Mouse (Mus musculus) forebrain, postnatal 0 days (tissue): ENCODE results near the gene 4933406M09Rik. TPM values are rescaled to one million over a fixed set of nuclear protein-coding genes. Genes with fewer than 3 reads are reported as not detected.
A peak's percentile ranks its signal among the peaks of the same experiment; 100 is the strongest.

Source experiments
- ATAC-seq: fragments of 200-750 bp; cut with Nextera tagmentation; 2 replicates; pipeline ENCODE4 v1.8.0; 2017; ENCODE audit warnings: mild to moderate bottlenecking, moderate library complexity
- DNase-seq: peaks from one replicate; pipeline ENCODE4 v3.0.0-alpha.2; 2015
- H3K27ac ChIP-seq: fragments of 300-500 bp; sonication (generic); 2 replicates; pipeline ENCODE4 v1.5.1; 2014; ENCODE audit warnings: low read depth, mild to moderate bottlenecking, antibody characterized with exemption, low read length, moderate library complexity, mixed read lengths
- H3K27me3 ChIP-seq: fragments of 300-500 bp; sonication (generic); 2 replicates; pipeline ENCODE4 v1.6.1; 2014; ENCODE audit warnings: mild to moderate bottlenecking, low read length, mixed read lengths; ENCODE audit not compliant: insufficient read depth
- H3K36me3 ChIP-seq: fragments of 300-500 bp; sonication (generic); 2 replicates; pipeline ENCODE4 v1.6.1; 2014; ENCODE audit warnings: mild to moderate bottlenecking, moderate library complexity; ENCODE audit not compliant: insufficient read depth
- H3K4me1 ChIP-seq: fragments of 300-500 bp; sonication (generic); 2 replicates; pipeline ENCODE4 v1.6.1; 2014; ENCODE audit warnings: antibody characterized with exemption; ENCODE audit not compliant: insufficient read depth
- H3K4me2 ChIP-seq: fragments of 300-500 bp; sonication (generic); 2 replicates; pipeline ENCODE4 v1.6.1; 2014; ENCODE audit warnings: low read depth, mild to moderate bottlenecking, moderate library complexity
- H3K4me3 ChIP-seq: fragments of 300-500 bp; sonication (generic); 2 replicates; pipeline ENCODE4 v1.5.1; 2014; ENCODE audit warnings: low read depth, low read length, mixed read lengths
- H3K9ac ChIP-seq: fragments of 300-500 bp; sonication (generic); 2 replicates; pipeline ENCODE4 v1.6.1; 2014; ENCODE audit warnings: mild to moderate bottlenecking
- H3K9me3 ChIP-seq: fragments of 300-500 bp; sonication (generic); 2 replicates; pipeline ENCODE4 v1.6.1; 2016; ENCODE audit warnings: low read length
- CTCF ChIP-seq: sonication (generic); IDR thresholded peaks from 2 replicates; pipeline ENCODE4 v1.5.1; 2016; ENCODE audit warnings: antibody characterized with exemption, control low read depth, low read depth
- WGBS: fragments of 180-500 bp; shearing (Covaris S2); extraction: QIAGEN DNeasy Blood & Tissue Kit; methylation state at CpG from one replicate; pipeline ENCODE4 v1.1.7; 2014; 5-methylcytosine and 5-hydroxymethylcytosine counted together
- polyA plus RNA-seq: library from polyadenylated mRNA; unstranded; fragments of >200 nt; fragmentation: Nextera tagmentation; extraction: Ambion mirVana; gene quantifications from 2 replicates; pipeline ENCODE4 v1.2.1, GENCODE M21; 2015
- total RNA-seq: library from RNA; depleted of rRNA; stranded (reverse); fragments of >200 nt; gene quantifications from 2 replicates; pipeline ENCODE4 v1.2.3, GENCODE M21; 2014

4933406M09Rik gene
- total and polyA plus RNA-seq, 2 experiments from 2014 or later = not detected

DNA sequence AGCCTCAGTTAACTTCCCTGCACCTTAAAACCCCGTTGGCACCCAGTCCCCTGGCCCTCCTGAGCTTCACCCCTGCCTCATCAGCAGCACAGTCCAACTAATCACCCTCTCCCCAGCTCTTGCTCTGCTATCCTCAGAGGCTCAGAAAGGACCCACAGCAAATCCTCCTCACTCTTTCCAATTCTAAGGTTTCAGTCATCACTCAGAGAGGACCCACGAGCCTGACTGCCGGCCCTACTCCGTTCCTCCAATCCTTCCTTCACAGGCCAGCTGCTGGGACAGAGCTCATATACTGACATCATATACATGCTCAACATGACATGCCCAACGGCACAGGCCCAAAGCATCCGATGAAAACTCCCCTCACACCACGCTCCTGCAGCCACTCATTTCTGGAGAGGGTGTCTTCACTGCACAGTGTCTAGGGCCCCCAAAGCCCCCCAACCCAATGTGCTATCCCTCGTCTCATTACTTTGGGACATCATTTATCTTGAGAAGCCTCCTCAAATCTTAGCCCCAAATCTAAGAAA, 42.9 kb upstream of the 4933406M09Rik start:
- H3K9ac ChIP-seq = peak overlapping the region; percentile 35; the same call in 1 of the 2 replicates
- DNase-seq (no peak), ATAC-seq (no peak)
- peak overlapping the region; percentile 54; the same call in 1 of the 2 replicates for H3K4me3 ChIP-seq
- 68% methylated on average over 8 of the region's 8 CpGs for WGBS
- no peak for TF ChIP-seq CTCF
- H3K36me3 ChIP-seq = peaks cover 11% of the 10 kb centered on the region
- H3K27ac ChIP-seq = no peak overlapping the region
- H3K27me3 ChIP-seq = no peaks in the 10 kb centered on the region
- no peaks in the 10 kb centered on the region for H3K9me3 ChIP-seq
- H3K4me2 ChIP-seq = peak overlapping the region; percentile 74
- H3K4me1 ChIP-seq = no peaks in the 10 kb centered on the region

DNA sequence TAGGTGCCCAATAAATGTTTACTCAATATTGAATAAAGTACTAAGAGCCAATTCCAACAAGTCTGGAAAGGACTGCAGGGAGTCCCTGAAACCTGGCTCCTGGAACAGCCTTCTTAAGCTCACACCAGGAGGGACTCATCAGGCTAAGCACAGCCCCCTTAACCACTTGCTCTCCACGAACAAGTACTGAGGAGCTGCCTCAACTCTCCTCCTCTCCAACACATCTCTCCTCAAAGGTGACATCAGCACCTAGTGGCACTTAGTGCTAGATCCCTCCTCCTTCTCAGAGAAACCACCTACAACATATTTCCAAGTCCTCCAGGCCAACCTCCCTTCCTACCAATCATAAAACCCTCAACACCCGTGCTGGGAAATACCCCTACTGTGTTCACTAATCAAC, 42.2 kb upstream of the 4933406M09Rik start:
- ATAC-seq = peak; percentile 43
- TF ChIP-seq CTCF = no peak
- 6% methylated on average over 2 of the region's 2 CpGs for WGBS
- Histone ChIP-seq H3K36me3 (peaks cover 13% of the 10 kb centered on the region), H3K9ac (peak overlapping the region; percentile 72), H3K27ac (peak overlapping the region; percentile 84), H3K9me3 (no peaks in the 10 kb centered on the region), H3K27me3 (no peaks in the 10 kb centered on the region), H3K4me3 (peak overlapping the region; percentile 54), H3K4me1 (no peaks in the 10 kb centered on the region), H3K4me2 (peak overlapping the region; percentile 74)
- DNase-seq = peak; percentile 57

DNA sequence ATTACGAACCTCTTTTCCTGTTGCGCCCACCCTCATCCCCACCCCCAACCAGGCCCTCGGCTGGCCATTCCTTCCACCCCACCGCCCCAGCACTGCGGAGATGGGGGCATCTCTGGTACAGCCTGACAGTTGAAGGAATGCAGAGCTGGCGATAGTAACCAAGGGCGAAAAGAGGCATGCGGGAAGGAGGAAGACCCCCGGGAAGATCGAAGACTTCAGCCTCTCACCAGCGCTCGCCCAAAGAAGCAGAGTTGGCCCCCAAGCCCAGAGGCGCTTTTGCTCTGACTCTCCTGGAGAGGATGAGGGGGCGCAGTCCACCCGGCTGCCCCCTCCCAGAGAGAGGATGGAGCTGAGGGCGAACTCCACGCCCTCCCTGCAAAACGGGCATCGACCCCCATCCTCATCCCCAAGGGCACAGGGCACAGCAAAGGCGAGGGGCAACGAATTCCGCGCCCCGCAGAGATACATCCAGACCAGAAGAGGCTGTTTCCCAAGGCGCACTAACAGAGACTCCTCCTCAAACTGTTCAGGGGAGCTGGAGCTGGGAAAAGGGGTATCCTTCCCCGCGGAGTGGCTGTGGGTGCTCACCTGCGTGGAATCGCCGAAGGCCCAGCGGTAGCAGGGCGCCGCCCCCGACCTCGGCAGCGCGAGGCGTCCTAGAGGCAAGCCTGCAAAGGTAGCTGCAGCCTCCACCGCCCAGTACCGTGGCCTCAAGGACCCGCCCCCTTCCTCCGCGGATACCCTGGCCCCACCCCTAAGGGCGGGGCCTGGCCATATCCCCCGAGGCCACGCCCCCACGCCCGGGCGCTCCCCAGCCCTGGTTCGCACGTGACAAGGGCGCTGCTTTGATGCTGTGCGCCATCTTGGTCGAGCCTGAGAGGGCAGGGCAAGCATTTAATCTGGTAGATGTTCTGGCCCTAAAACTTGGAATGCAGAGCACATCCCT, 41.5 kb upstream of the 4933406M09Rik start:
- Histone ChIP-seq H3K4me2 (peak overlapping the region; percentile 74), H3K9me3 (no peaks in the 10 kb centered on the region), H3K4me3 (peak overlapping the region; percentile 54), H3K4me1 (no peaks in the 10 kb centered on the region), H3K9ac (peak overlapping the region; percentile 72), H3K27me3 (no peaks in the 10 kb centered on the region), H3K36me3 (peaks cover 13% of the 10 kb centered on the region), H3K27ac (peak overlapping the region; percentile 84)
- peak; percentile 96 for ATAC-seq
- peak; percentile 21; the same call in 1 of the 2 replicates for TF ChIP-seq CTCF
- peak; percentile 95 for DNase-seq
- WGBS = 2% methylated on average over 53 of the region's 54 CpGs

DNA sequence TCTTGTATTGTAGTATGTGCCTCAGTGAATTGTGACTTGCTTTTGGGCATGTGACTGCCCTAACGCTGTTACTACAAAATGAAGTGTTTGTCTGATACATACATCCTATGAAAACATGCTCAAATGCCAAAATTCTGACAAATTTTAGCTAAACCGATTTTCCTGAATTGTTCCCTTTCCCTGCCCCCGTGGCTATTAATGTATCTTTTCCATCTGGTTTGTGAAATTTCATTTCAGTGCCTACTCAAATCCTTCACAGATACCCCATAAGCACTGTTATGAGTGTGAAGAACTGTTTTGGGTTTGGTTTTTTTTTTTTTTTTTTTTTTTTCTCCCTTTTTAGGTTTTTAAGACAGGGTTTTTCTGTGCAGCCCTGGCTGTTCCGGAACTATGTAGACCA, 40.7 kb upstream of the 4933406M09Rik start:
- no peak overlapping the region; the same call in none of the 2 replicates for H3K27ac ChIP-seq
- H3K4me2 ChIP-seq = peak overlapping the region; percentile 74
- ATAC-seq (no peak; the same call in 1 of the 2 replicates), DNase-seq (no peak)
- H3K4me3 ChIP-seq = peak overlapping the region; percentile 54
- no peaks in the 10 kb centered on the region for H3K27me3 ChIP-seq
- H3K4me1 ChIP-seq = no peaks in the 10 kb centered on the region
- peaks cover 20% of the 10 kb centered on the region for H3K36me3 ChIP-seq
- WGBS = 66% methylated on average over 4 of the region's 4 CpGs
- no peaks in the 10 kb centered on the region for H3K9me3 ChIP-seq
- H3K9ac ChIP-seq = peak overlapping the region; percentile 72; the same call in 1 of the 2 replicates
- TF ChIP-seq CTCF = no peak

DNA sequence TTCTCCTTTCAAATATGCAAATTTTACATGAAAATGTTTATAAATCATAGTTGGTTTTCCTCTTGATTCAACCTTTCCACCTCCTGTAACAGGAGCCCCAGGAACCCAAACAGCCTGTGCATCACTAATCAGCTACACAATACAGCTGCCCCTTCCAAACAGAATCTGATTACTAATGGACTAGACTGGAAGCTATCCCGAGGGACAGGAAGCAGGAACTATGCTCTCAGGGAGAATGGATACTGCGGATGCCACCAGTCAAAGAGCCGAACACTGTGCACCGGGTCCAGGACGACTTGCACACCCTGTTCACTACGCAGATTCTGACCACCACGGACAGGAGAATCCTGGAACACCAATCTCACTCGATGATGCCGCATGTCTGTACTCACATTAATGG, 37.9 kb upstream of the 4933406M09Rik start:
- Histone ChIP-seq H3K4me2 (no peak overlapping the region), H3K4me1 (no peaks in the 10 kb centered on the region), H3K36me3 (peaks cover 47% of the 10 kb centered on the region), H3K9ac (no peak overlapping the region), H3K4me3 (no peak overlapping the region), H3K27me3 (no peaks in the 10 kb centered on the region), H3K9me3 (no peaks in the 10 kb centered on the region), H3K27ac (no peak overlapping the region)
- ATAC-seq = no peak
- 87% methylated on average over 9 of the region's 9 CpGs for WGBS
- DNase-seq = no peak
- TF ChIP-seq CTCF = no peak

DNA sequence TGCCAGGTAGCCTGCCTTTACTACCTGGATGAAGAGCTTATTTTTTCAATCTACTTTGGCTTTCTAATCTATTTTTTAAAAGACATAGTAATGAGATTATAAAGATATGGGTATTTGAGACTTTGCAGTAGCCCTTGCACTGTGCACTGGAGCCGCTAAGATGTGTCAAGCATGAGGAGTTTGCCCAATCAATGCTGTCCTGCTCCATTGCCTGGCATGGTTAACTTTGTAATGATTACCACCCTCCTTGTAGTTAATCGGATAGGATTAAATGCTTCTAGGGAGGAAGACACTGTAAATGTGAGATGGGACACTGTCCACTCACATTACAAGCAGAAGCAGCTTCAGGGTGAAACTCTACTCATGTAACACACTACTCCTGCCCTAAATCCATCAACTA, 32.4 kb upstream of the 4933406M09Rik start:
- Histone ChIP-seq H3K9me3 (no peaks in the 10 kb centered on the region), H3K4me2 (no peak overlapping the region), H3K27ac (no peak overlapping the region), H3K36me3 (peaks cover 73% of the 10 kb centered on the region), H3K4me3 (no peak overlapping the region), H3K4me1 (no peaks in the 10 kb centered on the region), H3K9ac (no peak overlapping the region), H3K27me3 (no peaks in the 10 kb centered on the region)
- TF ChIP-seq CTCF = no peak
- ATAC-seq (no peak), DNase-seq (no peak)
- WGBS = 94% methylated on average over 2 of the region's 2 CpGs

DNA sequence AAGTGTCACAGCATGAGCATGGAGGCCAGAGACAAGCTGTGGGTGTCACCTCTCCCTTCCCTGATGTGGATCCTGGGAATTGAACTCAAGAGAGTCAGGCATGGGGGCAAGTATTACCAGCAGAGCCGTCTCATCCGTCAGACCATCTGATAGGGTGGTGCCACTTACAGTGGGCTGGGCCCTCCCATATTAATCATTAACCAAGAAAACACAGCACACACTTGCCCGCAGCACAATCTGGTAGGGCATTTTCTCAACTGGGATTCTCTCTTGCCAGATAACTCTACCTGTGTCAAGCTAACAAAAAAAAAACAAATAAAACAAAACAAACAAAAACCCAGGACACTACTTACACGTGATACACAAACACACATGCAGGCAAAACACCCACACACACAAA, 28.3 kb upstream of the 4933406M09Rik start:
- DNase-seq (no peak), ATAC-seq (no peak)
- H3K36me3 ChIP-seq = peaks cover 52% of the 10 kb centered on the region
- H3K4me2 ChIP-seq = no peak overlapping the region
- H3K27ac ChIP-seq = no peak overlapping the region
- no peaks in the 10 kb centered on the region for H3K27me3 ChIP-seq
- no peak overlapping the region for H3K4me3 ChIP-seq
- no peaks in the 10 kb centered on the region for H3K9me3 ChIP-seq
- TF ChIP-seq CTCF = no peak
- 88% methylated on average over 4 of the region's 4 CpGs for WGBS
- peaks cover 12% of the 10 kb centered on the region; the same call in 1 of the 2 replicates for H3K4me1 ChIP-seq
- H3K9ac ChIP-seq = no peak overlapping the region
